Mouse (Mus musculus): Measurements from ENCODE around the gene Cpeb4. TPM values are rescaled to one million over a fixed set of nuclear protein-coding genes. Genes with fewer than 3 reads are reported as not detected.

Gene Cpeb4
- total and polyA plus RNA-seq, 3 experiments, result 13.8 to 23.9 (median 20.1) TPM

- no peak overlapping the region for H3K9ac ChIP-seq (ENCODE audit: insufficient read depth, low read depth)
- no peak overlapping the region for H3K4me2 ChIP-seq (ENCODE audit: insufficient read depth, low read depth, poor library complexity, severe bottlenecking)
- in situ Hi-C loops (cut with MboI; ENCODE audit: low pct_ligation_motif_present, low pct_unique_long_range_greater_than_20kb, low sequenced_read_pairs), result no loop called here
- dilution Hi-C loops (cut with MboI; ENCODE audit: extremely low pct_ligation_motif_present, extremely low pct_unique_long_range_greater_than_20kb, low sequenced_read_pairs), result no loop called here
- no peak overlapping the region for H3K27ac ChIP-seq (ENCODE audit: insufficient read depth, low read depth)
- no peaks in the 10 kb centered on the region for H3K9me3 ChIP-seq (replicated peaks; ENCODE audit: low read length)
- H3K27me3 ChIP-seq (replicated peaks), result no peaks in the 10 kb centered on the region
- no peak overlapping the region for H3K4me3 ChIP-seq (replicated peaks in 1 of 3; ENCODE audit: low read depth in 2 of 3, low read length in 2 of 3, poor library complexity in 1 of 3)
- H3K4me1 ChIP-seq (ENCODE audit: control insufficient read depth in 1 of 2, insufficient read depth in 2 of 2), result peaks cover 2 to 38% of the 10 kb centered on the region in 2 experiments; a peak in 2 of 4 replicates
- no peaks in the 10 kb centered on the region for H3K79me2 ChIP-seq (replicated peaks; ENCODE audit: control insufficient read depth, extremely low read depth, insufficient read depth, poor library complexity, severe bottlenecking)
- H3K36me3 ChIP-seq (replicated peaks in 1 of 2; ENCODE audit: control insufficient read depth in 1 of 2, insufficient read depth in 1 of 2, low read length in 1 of 2), result no peaks in the 10 kb centered on the region
- DNase-seq (ENCODE audit: extremely low read depth), result no peak
- TF ChIP-seq ETS1 (conservative IDR thresholded peaks at IDR 0.05; ENCODE audit: low read depth, low read length) (no peak), JUND (conservative IDR thresholded peaks at IDR 0.05; ENCODE audit: low read depth, low read length) (no peak), RCOR1 (conservative IDR thresholded peaks at IDR 0.05; ENCODE audit: low read depth, low read length) (no peak), JUN (IDR thresholded peaks at IDR 0.05; ENCODE audit: insufficient read depth, low read depth, low read length) (no peak), SIN3A (IDR thresholded peaks at IDR 0.05; ENCODE audit: low read length) (no peak)
These were observed 20.1 kb upstream of the Cpeb4 start for GRCm38 (mm10) chr11:31851702-31852560.

GRCm38 (mm10) chr11:31854955-31855354, 17.1 kb upstream of the Cpeb4 start:
- no peak overlapping the region for H3K4me3 ChIP-seq (replicated peaks in 1 of 3; ENCODE audit: low read depth in 2 of 3, low read length in 2 of 3, poor library complexity in 1 of 3)
- no peaks in the 10 kb centered on the region for H3K36me3 ChIP-seq (replicated peaks in 1 of 2; ENCODE audit: control insufficient read depth in 1 of 2, insufficient read depth in 1 of 2, low read length in 1 of 2)
- no peak for DNase-seq (ENCODE audit: extremely low read depth)
- no peak overlapping the region for H3K27ac ChIP-seq (ENCODE audit: insufficient read depth, low read depth)
- H3K27me3 ChIP-seq (replicated peaks), result no peaks in the 10 kb centered on the region
- in situ Hi-C loops (cut with MboI; ENCODE audit: low pct_ligation_motif_present, low pct_unique_long_range_greater_than_20kb, low sequenced_read_pairs) (no loop called here), dilution Hi-C loops (cut with MboI; ENCODE audit: extremely low pct_ligation_motif_present, extremely low pct_unique_long_range_greater_than_20kb, low sequenced_read_pairs) (no loop called here)
- no peak overlapping the region for H3K9ac ChIP-seq (ENCODE audit: insufficient read depth, low read depth)
- no peaks in the 10 kb centered on the region for H3K9me3 ChIP-seq (replicated peaks; ENCODE audit: low read length)
- no peaks in the 10 kb centered on the region for H3K79me2 ChIP-seq (replicated peaks; ENCODE audit: control insufficient read depth, extremely low read depth, insufficient read depth, poor library complexity, severe bottlenecking)
- TF ChIP-seq MAFK (IDR thresholded peaks at IDR 0.05; ENCODE audit: insufficient replicate concordance, low read length) (no peak), CHD2 (IDR thresholded peaks at IDR 0.05; ENCODE audit: low read length) (no peak), HCFC1 (IDR thresholded peaks at IDR 0.05; ENCODE audit: low read depth, low read length) (no peak), RCOR1 (conservative IDR thresholded peaks at IDR 0.05; ENCODE audit: low read depth, low read length) (no peak), RAD21 (IDR thresholded peaks at IDR 0.05; ENCODE audit: low read depth, low read length) (no peak), GABPA (IDR thresholded peaks at IDR 0.05; ENCODE audit: insufficient replicate concordance, low read depth, low read length) (no peak), USF1 (IDR thresholded peaks at IDR 0.05; ENCODE audit: low read depth, low read length) (no peak), ZC3H11A (IDR thresholded peaks at IDR 0.05; ENCODE audit: low read depth, low read length) (no peak), POLR2AphosphoS2 (IDR thresholded peaks at IDR 0.05; ENCODE audit: low read depth, low read length) (no peak), MYC (IDR thresholded peaks at IDR 0.05; ENCODE audit: low read depth, low read length) (no peak), ZNF384 (IDR thresholded peaks at IDR 0.05; ENCODE audit: low read depth, low read length) (no peak), ZMIZ1 (IDR thresholded peaks at IDR 0.05; ENCODE audit: low read depth, low read length) (no peak), ELF1 (IDR thresholded peaks at IDR 0.05; ENCODE audit: low read depth, low read length) (no peak), BHLHE40 (IDR thresholded peaks at IDR 0.05; ENCODE audit: low read depth, low read length) (no peak), JUN (IDR thresholded peaks at IDR 0.05; ENCODE audit: insufficient read depth, low read depth, low read length) (no peak), EP300 (IDR thresholded peaks at IDR 0.05; ENCODE audit: low read length) (no peak), PAX5 (IDR thresholded peaks at IDR 0.05; ENCODE audit: low read length) (no peak), ETS1 (conservative IDR thresholded peaks at IDR 0.05; ENCODE audit: low read depth, low read length) (no peak)
- H3K4me2 ChIP-seq (ENCODE audit: insufficient read depth, low read depth, poor library complexity, severe bottlenecking), result no peak overlapping the region
- H3K4me1 ChIP-seq (ENCODE audit: control insufficient read depth in 1 of 2, insufficient read depth in 2 of 2), result peaks cover 2 to 29% of the 10 kb centered on the region in 2 experiments; a peak in 2 of 4 replicates
